Mouse (Mus musculus): ENCODE measurements around the gene Rab3ip.

- TF ChIP-seq POLR2A (IDR thresholded peaks at IDR 0.05; ENCODE audit: control insufficient read depth, extremely low read depth, insufficient read depth, low read length, poor library complexity) (no peak), CTCF (IDR thresholded peaks at IDR 0.05; ENCODE audit: borderline replicate concordance, control insufficient read depth, extremely low read depth, insufficient read depth, low read length, poor library complexity) (no peak)
Observed at GRCm38 (mm10) chr10:116935028-116935427, 15.5 kb downstream of the Rab3ip start.
